Comparison of ENCODE assay signal across 27 mouse cellular contexts in genomic region chr4:52772186-52772585, GRCm38 (mm10). TPM values are rescaled to one million over a fixed set of nuclear protein-coding genes. Genes with fewer than 3 reads are reported as not detected.
"Had no signal": no experiment of that assay in that cellular context is flagged by ENCODE, and none has a peak within 500 bp of the region (broad histone marks: within the 10 kb centered on the region; RNA-seq: fewer than 3 reads in every experiment).

No protein-coding gene starts in this region.

- H3K4me2 ChIP-seq: limb, embryonic 13.5 days; liver, embryonic 12.5 days; liver, embryonic 15.5 days; lung, embryonic 15.5 days; midbrain, embryonic 11.5 days; neural tube, embryonic 12.5 days; neural tube, embryonic 15.5 days had no signal

- H3K4me3 ChIP-seq: layer of hippocampus, adult 2 months; limb, embryonic 10.5 days; limb, embryonic 13.5 days; liver, embryonic 12.5 days; liver, embryonic 15.5 days; lung, embryonic 15.5 days; megakaryocyte, embryonic 14.5 days; neural tube, embryonic 12.5 days; neural tube, embryonic 15.5 days had no signal

- H3K36me3 ChIP-seq: limb, embryonic 10.5 days; limb, embryonic 13.5 days; liver, embryonic 12.5 days; liver, embryonic 15.5 days; lung, embryonic 15.5 days; neural tube, embryonic 12.5 days; neural tube, embryonic 15.5 days had no signal

- DNase-seq: kidney, postnatal 25 days; layer of hippocampus, adult 9-11 months; liver; lung, adult 18-20 months; lung, postnatal 10 days; lung, postnatal 36 days; midbrain, embryonic 14.5 days; retina, postnatal 1 day; right cerebral cortex, postnatal 25 days; spleen, adult 18-20 months; thymus, postnatal 36 days had no signal

- H3K9me3 ChIP-seq: limb, embryonic 10.5 days; limb, embryonic 13.5 days; liver, embryonic 12.5 days; liver, embryonic 15.5 days; lung, embryonic 15.5 days; megakaryocyte, embryonic 14.5 days; neural tube, embryonic 12.5 days; neural tube, embryonic 15.5 days had no signal

- ATAC-seq: liver, embryonic 12.5 days had no signal

- H3K27me3 ChIP-seq: limb, embryonic 13.5 days; liver, embryonic 12.5 days; liver, embryonic 15.5 days; lung, embryonic 15.5 days; megakaryocyte, embryonic 14.5 days; neural tube, embryonic 12.5 days; neural tube, embryonic 15.5 days had no signal

- H3K27ac ChIP-seq: kidney, postnatal 0 days; layer of hippocampus, adult 2 months; limb, embryonic 10.5 days; limb, embryonic 13.5 days; liver, embryonic 12.5 days; liver, embryonic 15.5 days; lung, embryonic 15.5 days; neural tube, embryonic 12.5 days; neural tube, embryonic 15.5 days had no signal

- H3K9ac ChIP-seq: limb, embryonic 13.5 days; liver, embryonic 12.5 days; liver, embryonic 15.5 days; lung, embryonic 15.5 days; neural tube, embryonic 12.5 days; neural tube, embryonic 15.5 days had no signal

- H3K4me1 ChIP-seq: limb, embryonic 10.5 days; limb, embryonic 13.5 days; liver, embryonic 12.5 days; liver, embryonic 15.5 days; lung, embryonic 15.5 days; megakaryocyte, embryonic 14.5 days; neural tube, embryonic 12.5 days; neural tube, embryonic 15.5 days had no signal

RNA-seq across cellular contexts. Expression of gene Olfr275, which starts 42.2 kb away (rescaled TPM):
- polyA plus RNA-seq: kidney, embryonic 14.5 days; kidney, postnatal 0 days; large intestine, adult 2 months; limb, embryonic 10.5 days; limb, embryonic 13.5 days; liver, embryonic 12.5 days; liver, embryonic 15.5 days; lung, embryonic 15.5 days; midbrain, embryonic 11.5 days; midbrain, embryonic 14.5 days; midbrain, postnatal 0 days; neural tube, embryonic 12.5 days; stomach, embryonic 16.5 days; urinary bladder, adult 2 months had no signal
